Mouse (Mus musculus): ENCODE results near the gene Apbb1ip.

DNA sequence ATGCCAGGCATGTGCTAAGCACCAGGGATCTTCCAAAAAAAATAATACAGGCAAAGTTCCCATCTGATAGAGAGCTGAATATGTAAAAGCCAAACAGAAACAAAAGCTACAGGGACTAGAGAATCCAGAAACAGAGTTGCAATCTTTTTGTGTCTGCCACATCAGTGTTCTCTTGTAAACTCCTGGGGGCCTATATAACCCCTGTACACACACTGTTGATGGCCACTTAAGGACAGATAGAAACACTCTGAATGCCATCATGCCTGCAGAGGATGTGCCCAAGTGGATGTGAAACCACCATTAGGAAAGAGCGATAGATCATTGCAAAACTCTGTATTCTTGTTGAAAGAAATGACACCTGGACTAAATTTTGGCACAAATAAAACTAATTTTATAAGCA is 91.9 kb downstream of the Apbb1ip start:
- no peak for TF ChIP-seq EP300 (IDR thresholded peaks at IDR 0.05; ENCODE audit: insufficient read depth, low read depth, low read length)
- no peak for TF ChIP-seq CTCF (IDR thresholded peaks at IDR 0.05; ENCODE audit: low read depth, low read length)
- no peak for TF ChIP-seq POLR2A (IDR thresholded peaks at IDR 0.05; ENCODE audit: insufficient read depth, low read length)
